7 mouse cellular contexts compared by ENCODE assay signal in genomic region chr7:139412223-139412950, GRCm38 (mm10). TPM values are rescaled to one million over a fixed set of nuclear protein-coding genes. Genes with fewer than 3 reads are reported as not detected.
DNase-seq lines count a peak whose midpoint lies in the region; ATAC-seq lines count a peak whose summit lies in the region.

No protein-coding gene starts in this region.

- no peak for ATAC-seq in embryonic facial prominence, embryonic 15.5 days (ENCODE audit: insufficient number of reproducible peaks, low FRiP score, low TSS enrichment, low read depth)
- ATAC-seq in forebrain, embryonic 16.5 days = no peak
- no peak for ATAC-seq in hindbrain, embryonic 13.5 days (ENCODE audit: low FRiP score)

- no peak overlapping the region for H3K4me2 ChIP-seq in embryonic facial prominence, embryonic 15.5 days (replicated peaks)
- no peak overlapping the region for H3K4me2 ChIP-seq in forebrain, embryonic 16.5 days (ENCODE audit: low read length)
- no peak overlapping the region for H3K4me2 ChIP-seq in hindbrain, embryonic 13.5 days

- WGBS in embryonic facial prominence, embryonic 15.5 days = 40% methylated on average over 8 of the region's 8 CpGs
- 51% methylated on average over 8 of the region's 8 CpGs for WGBS in forebrain, embryonic 16.5 days
- WGBS in hindbrain, embryonic 13.5 days = 59% methylated on average over 8 of the region's 8 CpGs
- 74% methylated on average over 7 of the region's 8 CpGs for WGBS in midbrain, embryonic 10.5 days

- peaks cover 45% of the 10 kb centered on the region for H3K4me1 ChIP-seq in embryonic facial prominence, embryonic 15.5 days
- H3K4me1 ChIP-seq in forebrain, embryonic 16.5 days (replicated peaks; ENCODE audit: control insufficient read depth, insufficient read depth, low read length) = no peaks in the 10 kb centered on the region; the same call in 1 of the 2 replicates
- H3K4me1 ChIP-seq in hindbrain, embryonic 13.5 days (replicated peaks) = peaks cover 36% of the 10 kb centered on the region
- H3K4me1 ChIP-seq in midbrain, embryonic 10.5 days = peaks cover 19% of the 10 kb centered on the region

- peak overlapping the region; percentile 7; the same call in 1 of the 2 replicates for H3K27ac ChIP-seq in embryonic facial prominence, embryonic 15.5 days (replicated peaks)
- no peak overlapping the region for H3K27ac ChIP-seq in forebrain, embryonic 16.5 days (ENCODE audit: low read length)
- H3K27ac ChIP-seq in hindbrain, embryonic 13.5 days = no peak overlapping the region
- H3K27ac ChIP-seq in midbrain, embryonic 10.5 days (replicated peaks) = no peak overlapping the region

- no peak overlapping the region for H3K4me3 ChIP-seq in embryonic facial prominence, embryonic 15.5 days (replicated peaks)
- H3K4me3 ChIP-seq in forebrain, embryonic 16.5 days (replicated peaks; ENCODE audit: low read length) = no peak overlapping the region
- no peak overlapping the region for H3K4me3 ChIP-seq in hindbrain, embryonic 13.5 days
- H3K4me3 ChIP-seq in midbrain, embryonic 10.5 days = no peak overlapping the region

- peak; percentile 17 for DNase-seq in thymus, postnatal 25 days
- DNase-seq in thymus, postnatal 10 days (ENCODE audit: low spot score in 2 of 2) = no peak
- DNase-seq in lung, postnatal 10 days = peak; percentile 83
- DNase-seq in midbrain, embryonic 10.5 days (ENCODE audit: low spot score) = no peak

- no peaks in the 10 kb centered on the region for H3K27me3 ChIP-seq in embryonic facial prominence, embryonic 15.5 days
- H3K27me3 ChIP-seq in forebrain, embryonic 16.5 days (replicated peaks; ENCODE audit: control insufficient read depth, insufficient read depth, low read length) = no peaks in the 10 kb centered on the region
- no peaks in the 10 kb centered on the region for H3K27me3 ChIP-seq in hindbrain, embryonic 13.5 days
- no peaks in the 10 kb centered on the region for H3K27me3 ChIP-seq in midbrain, embryonic 10.5 days (ENCODE audit: low read depth, poor library complexity, severe bottlenecking)

- H3K9ac ChIP-seq in embryonic facial prominence, embryonic 15.5 days = no peak overlapping the region
- no peak overlapping the region for H3K9ac ChIP-seq in forebrain, embryonic 16.5 days (replicated peaks; ENCODE audit: low read depth, low read length)
- H3K9ac ChIP-seq in hindbrain, embryonic 13.5 days = no peak overlapping the region

- no peaks in the 10 kb centered on the region for H3K36me3 ChIP-seq in embryonic facial prominence, embryonic 15.5 days
- no peaks in the 10 kb centered on the region for H3K36me3 ChIP-seq in forebrain, embryonic 16.5 days (ENCODE audit: control insufficient read depth, insufficient read depth)
- no peaks in the 10 kb centered on the region for H3K36me3 ChIP-seq in hindbrain, embryonic 13.5 days
- no peaks in the 10 kb centered on the region for H3K36me3 ChIP-seq in midbrain, embryonic 10.5 days

- H3K9me3 ChIP-seq in embryonic facial prominence, embryonic 15.5 days (replicated peaks) = no peaks in the 10 kb centered on the region
- no peaks in the 10 kb centered on the region for H3K9me3 ChIP-seq in forebrain, embryonic 16.5 days (ENCODE audit: control insufficient read depth, low read length)
- H3K9me3 ChIP-seq in hindbrain, embryonic 13.5 days = no peaks in the 10 kb centered on the region
- no peaks in the 10 kb centered on the region for H3K9me3 ChIP-seq in midbrain, embryonic 10.5 days (replicated peaks)

RNA-seq across cellular contexts. Expression of gene Inpp5a, which starts 23.5 kb away (rescaled TPM):
- 30.5 and 31.5 TPM in 2 replicates for polyA plus RNA-seq in embryonic facial prominence, embryonic 15.5 days (2015; fragmentation: Nextera tagmentation; extraction: Ambion mirVana)
- polyA plus RNA-seq in forebrain, embryonic 16.5 days (2015; fragmentation: Nextera tagmentation; extraction: Ambion mirVana) = 9.3 and 11.2 TPM in 2 replicates
- polyA plus RNA-seq in hindbrain, embryonic 13.5 days (2015; fragmentation: Nextera tagmentation; extraction: Ambion mirVana) = 15.9 and 16.4 TPM in 2 replicates
- polyA plus RNA-seq in midbrain, embryonic 10.5 days (2016; fragmentation: Nextera tagmentation; extraction: Ambion mirVana) = 17.3 and 19.2 TPM in 2 replicates

Comparison
In these comparisons a context has a peak if more than half of its experiments do, and no peak if none do; other contexts are left out.
1. DNase-seq: peak in thymus, postnatal 25 days (single experiment) and lung, postnatal 10 days (single experiment); none in thymus, postnatal 10 days (0 of 2) and midbrain, embryonic 10.5 days (single experiment).